Mouse (Mus musculus) brain, embryonic 14.5 days (tissue): ENCODE measurements around the gene Slc12a6.

Experiments used
- CTCF ChIP-seq: fragments of 200-500 bp; IDR thresholded peaks from 2 replicates; pipeline ENCODE4 v1.5.1; 2012; ENCODE audit warnings: inconsistent platforms, mild to moderate bottlenecking, moderate library complexity, borderline replicate concordance; ENCODE audit not compliant: insufficient read depth, insufficient read length; ENCODE audit errors: extremely low read depth
- POLR2A ChIP-seq: fragments of 200-500 bp; IDR thresholded peaks from 2 replicates; pipeline ENCODE4 v1.6.1; 2012; ENCODE audit warnings: mild to moderate bottlenecking, inconsistent platforms, borderline replicate concordance; ENCODE audit not compliant: poor library complexity, insufficient read depth, insufficient read length, severe bottlenecking; ENCODE audit errors: extremely low read depth

DNA sequence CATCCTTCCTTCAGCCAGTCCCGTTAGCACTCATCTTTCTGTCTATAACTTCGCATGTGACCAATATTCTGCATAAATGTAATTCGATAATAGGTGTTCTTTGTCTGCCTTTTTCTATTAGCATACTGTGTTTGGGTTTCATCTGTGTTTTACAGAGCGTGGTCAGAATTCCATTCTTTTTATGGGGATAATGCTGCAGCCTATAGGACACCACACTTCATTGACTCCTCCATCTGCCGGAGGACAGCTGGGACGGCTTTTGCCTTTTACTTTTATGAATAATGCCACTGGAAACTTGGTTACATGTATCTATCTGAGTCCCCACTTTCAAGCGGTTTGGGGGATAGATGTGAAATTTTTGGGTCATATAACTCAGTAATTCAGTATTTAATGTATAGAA, 50.0 kb downstream of the Slc12a6 start:
- TF ChIP-seq CTCF (no peak), POLR2A (no peak)
